Mouse (Mus musculus): ENCODE measurements at regions not wholly inside any gene's neighbourhood (a gene's known extent, or its start where the extent isn't known, plus 50 kb on each side); places are given as distances from the start of the nearest gene placed in this dataset.

DNA sequence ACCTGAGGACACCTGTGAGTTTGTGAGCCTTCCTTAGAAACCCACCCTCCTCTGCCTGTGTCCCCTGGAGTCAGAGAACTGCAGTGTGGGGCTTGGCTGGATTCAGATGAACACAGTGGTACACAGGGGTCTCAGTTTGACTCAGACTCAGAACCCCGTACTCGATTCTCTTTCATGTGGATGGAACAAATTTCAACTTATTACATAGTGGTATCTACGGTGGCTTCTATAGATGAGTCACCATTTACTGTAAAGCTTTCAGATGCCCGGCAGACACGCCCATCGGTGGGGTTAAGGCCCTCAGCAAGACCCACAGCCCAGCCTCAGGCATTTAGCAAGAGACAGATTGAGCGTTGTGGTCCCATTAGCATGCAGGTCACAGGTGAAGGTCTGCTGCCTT, 178.9 kb upstream of the Mrps10 start:
- 87% methylated on average over 7 of the region's 7 CpGs for WGBS
- H3K4me2 ChIP-seq (ENCODE audit: low read depth, low read length), result no peak overlapping the region
- DNase-seq (ENCODE audit: low spot score), result no peak

DNA sequence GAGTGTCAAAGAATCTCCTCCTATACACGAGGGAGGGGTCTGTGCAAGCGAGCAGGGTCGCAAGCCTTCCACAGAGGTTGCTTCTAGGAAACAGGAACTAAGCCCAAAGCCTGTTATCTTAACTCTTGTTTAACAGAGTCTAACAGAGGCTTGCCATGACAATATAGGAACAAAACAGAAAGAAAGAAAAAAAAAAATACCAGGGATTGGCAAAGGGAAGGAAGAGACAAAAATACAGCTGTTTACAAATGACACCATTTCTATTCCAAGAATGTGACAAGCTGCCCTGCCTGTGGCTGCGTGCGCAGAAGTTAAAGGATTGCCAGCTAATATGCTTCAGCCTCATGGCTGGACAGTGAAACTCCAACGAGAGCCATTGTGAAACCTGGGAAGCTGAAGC, 173.8 kb upstream of the Ubr2 start:
- no peaks in the 10 kb centered on the region for H3K27me3 ChIP-seq (ENCODE audit: control insufficient read depth, insufficient read depth, low read length)
- no peak overlapping the region for H3K4me3 ChIP-seq (ENCODE audit: low read depth, low read length)
- H3K9me3 ChIP-seq (replicated peaks; ENCODE audit: control insufficient read depth, low read length), result no peaks in the 10 kb centered on the region
- peaks cover 19% of the 10 kb centered on the region for H3K4me1 ChIP-seq (ENCODE audit: control insufficient read depth, insufficient read depth)
- whole genome bisulfite sequencing, result 30% methylated on average over 6 of the region's 6 CpGs
- ATAC-seq (ENCODE audit: insufficient read depth, low read depth) (0 out of 2 replicates have a peak, but pooled peaks have one; percentile 31), DNase-seq (ENCODE audit: low spot score) (peak; percentile 81)
- H3K4me2 ChIP-seq (ENCODE audit: low read depth, low read length), result no peak overlapping the region
- no peak for TF ChIP-seq CTCF (IDR thresholded peaks at IDR 0.05; ENCODE audit: low read depth)
- TF ChIP-seq EP300 (IDR thresholded peaks at IDR 0.05; ENCODE audit: low read depth), result no peak
- no peak overlapping the region for H3K9ac ChIP-seq (replicated peaks; ENCODE audit: low read depth, low read length)
- H3K36me3 ChIP-seq (replicated peaks; ENCODE audit: control insufficient read depth, insufficient read depth, low read length), result no peaks in the 10 kb centered on the region
- H3K27ac ChIP-seq (ENCODE audit: low read depth), result peak overlapping the region; percentile 66

More for the DNA sequence above, 178.9 kb upstream of the Mrps10 start:
- H3K36me3 ChIP-seq (replicated peaks; ENCODE audit: control insufficient read depth, insufficient read depth, low read length), result no peaks in the 10 kb centered on the region
- TF ChIP-seq CTCF (IDR thresholded peaks at IDR 0.05; ENCODE audit: low read depth), result no peak
- no peak for TF ChIP-seq EP300 (IDR thresholded peaks at IDR 0.05; ENCODE audit: low read depth)
- H3K4me1 ChIP-seq (ENCODE audit: control insufficient read depth, insufficient read depth), result no peaks in the 10 kb centered on the region
- H3K27me3 ChIP-seq (ENCODE audit: control insufficient read depth, insufficient read depth, low read length), result no peaks in the 10 kb centered on the region
- no peak overlapping the region for H3K9ac ChIP-seq (replicated peaks; ENCODE audit: low read depth, low read length)
- no peak overlapping the region for H3K4me3 ChIP-seq (ENCODE audit: low read depth, low read length)
- no peaks in the 10 kb centered on the region for H3K9me3 ChIP-seq (replicated peaks; ENCODE audit: control insufficient read depth, low read length)
- ATAC-seq (ENCODE audit: insufficient read depth, low read depth), result no peak
- H3K27ac ChIP-seq (ENCODE audit: low read depth), result no peak overlapping the region

DNA sequence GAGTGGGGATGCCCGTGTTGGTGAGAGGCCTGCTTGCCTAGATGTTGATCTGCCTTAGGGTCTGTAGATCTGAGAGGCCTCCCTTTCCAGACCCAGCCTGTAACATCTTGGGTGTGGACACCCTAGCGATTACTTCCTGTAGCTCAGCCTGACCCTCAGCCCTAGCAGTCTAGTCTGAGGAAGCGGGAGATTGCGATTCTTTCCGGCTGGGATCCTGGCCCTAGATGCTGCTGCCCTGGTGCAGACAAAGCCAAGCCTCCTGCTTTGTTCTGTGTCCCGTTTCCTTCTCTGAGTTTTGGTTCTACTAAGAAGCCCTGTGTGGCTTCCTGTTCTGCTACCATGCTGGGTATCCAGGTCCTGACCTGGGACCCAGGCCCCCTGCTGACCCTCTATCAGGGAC, 171.8 kb upstream of the Ubr2 start:
- Histone ChIP-seq H3K9ac (replicated peaks; ENCODE audit: low read depth, low read length) (no peak overlapping the region), H3K36me3 (replicated peaks; ENCODE audit: control insufficient read depth, insufficient read depth, low read length) (no peaks in the 10 kb centered on the region), H3K27me3 (ENCODE audit: control insufficient read depth, insufficient read depth, low read length) (no peaks in the 10 kb centered on the region), H3K9me3 (replicated peaks; ENCODE audit: control insufficient read depth, low read length) (no peaks in the 10 kb centered on the region), H3K4me3 (ENCODE audit: low read depth, low read length) (no peak overlapping the region), H3K27ac (ENCODE audit: low read depth) (peak overlapping the region; percentile 76), H3K4me2 (ENCODE audit: low read depth, low read length) (no peak overlapping the region), H3K4me1 (ENCODE audit: control insufficient read depth, insufficient read depth) (peaks cover 19% of the 10 kb centered on the region)
- DNase-seq (ENCODE audit: low spot score), result no peak
- TF ChIP-seq CTCF (IDR thresholded peaks at IDR 0.05; ENCODE audit: low read depth) (no peak), EP300 (IDR thresholded peaks at IDR 0.05; ENCODE audit: low read depth) (no peak)
- 58% methylated on average over 6 of the region's 6 CpGs for WGBS
- peak; percentile 49 for ATAC-seq (ENCODE audit: insufficient read depth, low read depth)

DNA sequence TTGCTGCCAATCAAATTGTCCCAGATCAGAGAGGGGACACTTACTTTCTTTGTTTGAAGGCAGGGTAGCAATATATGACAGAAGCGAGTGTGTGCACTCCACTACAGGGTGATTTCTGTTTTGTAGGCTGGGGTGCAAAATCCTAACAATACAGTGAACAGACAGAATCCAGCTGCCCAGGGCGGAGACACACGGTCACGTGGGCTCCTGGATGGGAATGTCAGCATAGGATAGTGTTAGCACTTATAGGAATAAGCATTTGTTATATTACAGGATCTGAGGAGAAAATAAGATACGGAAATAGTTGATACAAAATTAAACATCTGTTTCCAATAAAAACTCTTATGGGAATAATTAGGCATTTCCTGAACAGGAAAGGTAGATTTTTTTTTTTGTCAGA, 169.1 kb upstream of the Ubr2 start:
- Histone ChIP-seq H3K4me2 (ENCODE audit: low read depth, low read length) (no peak overlapping the region), H3K27me3 (ENCODE audit: control insufficient read depth, insufficient read depth, low read length) (no peaks in the 10 kb centered on the region), H3K4me1 (ENCODE audit: control insufficient read depth, insufficient read depth) (peaks cover 25% of the 10 kb centered on the region), H3K27ac (ENCODE audit: low read depth) (0 out of 2 replicates have a peak overlapping the region, but pooled peaks have one; percentile 48), H3K9me3 (replicated peaks; ENCODE audit: control insufficient read depth, low read length) (no peaks in the 10 kb centered on the region), H3K9ac (replicated peaks; ENCODE audit: low read depth, low read length) (no peak overlapping the region), H3K36me3 (replicated peaks; ENCODE audit: control insufficient read depth, insufficient read depth, low read length) (no peaks in the 10 kb centered on the region), H3K4me3 (ENCODE audit: low read depth, low read length) (no peak overlapping the region)
- WGBS, result 47% methylated on average over 5 of the region's 5 CpGs
- DNase-seq (ENCODE audit: low spot score), result no peak
- no peak for TF ChIP-seq CTCF (IDR thresholded peaks at IDR 0.05; ENCODE audit: low read depth)
- no peak for TF ChIP-seq EP300 (IDR thresholded peaks at IDR 0.05; ENCODE audit: low read depth)
- no peak for ATAC-seq (ENCODE audit: insufficient read depth, low read depth)

DNA sequence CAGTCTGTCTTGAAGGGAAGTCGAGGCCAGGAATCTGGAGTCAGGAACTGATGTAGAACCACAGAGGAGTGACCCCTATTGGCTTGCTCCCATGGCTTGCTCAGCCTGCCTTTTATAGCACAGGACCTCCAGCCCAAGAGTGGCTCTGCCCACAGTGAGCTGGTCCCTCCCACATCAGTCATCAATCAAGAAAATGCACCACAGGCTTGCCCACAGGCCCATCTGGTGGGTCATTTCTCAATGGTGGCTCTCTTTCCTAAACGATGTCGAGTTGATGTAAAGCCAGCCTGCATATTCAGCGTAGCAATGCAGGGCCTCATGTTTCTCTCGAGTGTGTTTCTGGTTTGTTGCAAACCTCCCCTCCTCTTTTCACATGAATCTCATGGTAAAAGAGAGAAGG, 168.3 kb upstream of the Ubr2 start:
- Histone ChIP-seq H3K27me3 (ENCODE audit: control insufficient read depth, insufficient read depth, low read length) (no peaks in the 10 kb centered on the region), H3K4me1 (ENCODE audit: control insufficient read depth, insufficient read depth) (peaks cover 24% of the 10 kb centered on the region; the same call in 1 of the 2 replicates), H3K36me3 (replicated peaks; ENCODE audit: control insufficient read depth, insufficient read depth, low read length) (no peaks in the 10 kb centered on the region), H3K4me3 (ENCODE audit: low read depth, low read length) (no peak overlapping the region), H3K4me2 (ENCODE audit: low read depth, low read length) (no peak overlapping the region), H3K9me3 (replicated peaks; ENCODE audit: control insufficient read depth, low read length) (no peaks in the 10 kb centered on the region), H3K9ac (replicated peaks; ENCODE audit: low read depth, low read length) (no peak overlapping the region), H3K27ac (ENCODE audit: low read depth) (peak overlapping the region; percentile 48)
- TF ChIP-seq CTCF (IDR thresholded peaks at IDR 0.05; ENCODE audit: low read depth) (no peak), EP300 (IDR thresholded peaks at IDR 0.05; ENCODE audit: low read depth) (no peak)
- 65% methylated on average over 5 of the region's 5 CpGs for WGBS
- ATAC-seq (ENCODE audit: insufficient read depth, low read depth) (no peak), DNase-seq (ENCODE audit: low spot score) (no peak)

DNA sequence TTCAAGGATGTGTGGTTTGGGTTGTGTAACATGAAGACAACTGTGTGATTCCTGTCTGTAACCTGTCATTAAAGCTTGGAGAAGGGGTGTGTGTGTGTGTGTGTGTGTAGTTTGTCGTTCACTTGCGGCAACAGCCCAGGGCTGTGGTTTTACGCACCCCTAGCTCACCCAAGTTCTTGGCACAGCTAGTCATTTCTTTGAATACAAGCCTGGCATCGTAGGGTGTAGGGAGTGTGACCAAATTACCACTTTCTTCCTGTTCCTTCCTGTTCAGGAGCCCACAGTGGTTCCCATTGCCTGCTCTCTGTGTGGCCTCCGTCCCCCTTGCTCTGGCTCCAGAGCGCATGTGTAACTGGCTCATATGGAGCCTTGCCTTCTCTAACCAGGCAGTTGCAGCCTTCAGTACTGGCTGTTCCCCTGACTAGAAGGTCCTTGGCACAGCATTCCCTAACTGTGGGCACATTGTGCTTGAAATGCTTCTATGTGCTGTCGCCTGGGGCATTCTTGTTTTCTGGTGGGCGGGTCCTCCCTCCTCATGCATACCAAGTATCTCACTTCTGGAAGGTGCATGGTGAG, 167.4 kb upstream of the Ubr2 start:
- H3K4me2 ChIP-seq (ENCODE audit: low read depth, low read length), result no peak overlapping the region
- TF ChIP-seq CTCF (IDR thresholded peaks at IDR 0.05; ENCODE audit: low read depth), result no peak
- TF ChIP-seq EP300 (IDR thresholded peaks at IDR 0.05; ENCODE audit: low read depth), result no peak
- H3K36me3 ChIP-seq (replicated peaks; ENCODE audit: control insufficient read depth, insufficient read depth, low read length), result no peaks in the 10 kb centered on the region
- H3K27ac ChIP-seq (ENCODE audit: low read depth), result no peak overlapping the region
- peaks cover 22% of the 10 kb centered on the region; the same call in 1 of the 2 replicates for H3K4me1 ChIP-seq (ENCODE audit: control insufficient read depth, insufficient read depth)
- no peak overlapping the region for H3K9ac ChIP-seq (replicated peaks; ENCODE audit: low read depth, low read length)
- no peaks in the 10 kb centered on the region for H3K27me3 ChIP-seq (ENCODE audit: control insufficient read depth, insufficient read depth, low read length)
- ATAC-seq (ENCODE audit: insufficient read depth, low read depth), result no peak
- no peaks in the 10 kb centered on the region for H3K9me3 ChIP-seq (replicated peaks; ENCODE audit: control insufficient read depth, low read length)
- H3K4me3 ChIP-seq (ENCODE audit: low read depth, low read length), result no peak overlapping the region
- DNase-seq (ENCODE audit: low spot score), result no peak
- 79% methylated on average over 8 of the region's 8 CpGs for WGBS
